Mouse (Mus musculus): ENCODE measurements around the gene Zfp3.
A peak's percentile ranks its signal among the peaks of the same experiment; 100 is the strongest.

The Zfp3 gene

GRCm38 (mm10) chr11:70763936-70764808, at the start of gene Zfp3:
TSS of gene Zfp3 (plus strand) at chr11:70764209.
- DNase-seq (ENCODE audit: low spot score): peak; percentile 88

DNA sequence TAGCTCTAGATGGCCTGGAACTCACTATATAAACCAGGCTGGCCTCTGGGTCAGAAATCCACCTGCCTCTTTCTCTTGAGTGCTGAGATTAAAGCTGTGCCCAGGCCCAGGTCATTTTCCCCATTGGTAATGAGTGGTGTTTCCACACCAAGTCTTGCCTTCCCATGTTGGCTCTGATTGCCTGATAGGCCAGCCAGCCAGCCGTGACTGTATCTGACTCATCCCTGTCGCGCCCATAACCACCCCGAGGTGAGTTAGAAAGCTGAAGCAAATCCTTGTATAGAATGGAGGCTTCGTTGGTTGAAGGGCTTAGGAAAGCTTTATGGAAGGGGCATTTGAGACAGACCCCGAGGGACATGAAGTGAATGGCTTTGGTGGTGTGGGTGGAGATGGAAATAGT, 48.2 kb upstream of the Zfp3 start:
- DNase-seq (ENCODE audit: low spot score): no peak

- DNase-seq (ENCODE audit: low spot score): no peak
Measured at GRCm38 (mm10) chr11:70718481-70718880, 45.5 kb upstream of the Zfp3 start.

DNA sequence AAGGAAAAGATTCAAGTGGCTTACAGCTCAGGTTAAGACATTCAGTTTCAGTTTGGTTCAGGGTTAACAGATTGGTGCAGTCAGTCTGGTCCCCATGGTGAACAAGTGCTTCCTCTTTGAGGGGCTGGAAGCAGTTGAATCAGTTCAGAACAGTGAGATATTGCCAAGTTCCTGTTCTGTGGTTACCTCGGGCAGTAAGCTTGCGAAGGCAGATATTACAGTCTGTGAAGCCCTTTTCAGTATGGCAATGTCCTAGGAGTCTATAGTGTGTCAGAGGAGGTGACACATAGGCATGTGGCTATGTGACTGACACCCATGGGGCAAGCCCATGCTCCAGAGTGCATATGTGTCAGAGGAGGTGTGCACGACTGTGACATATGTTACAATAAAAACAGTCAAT, 43.4 kb upstream of the Zfp3 start:
- DNase-seq (ENCODE audit: low spot score): no peak

DNA sequence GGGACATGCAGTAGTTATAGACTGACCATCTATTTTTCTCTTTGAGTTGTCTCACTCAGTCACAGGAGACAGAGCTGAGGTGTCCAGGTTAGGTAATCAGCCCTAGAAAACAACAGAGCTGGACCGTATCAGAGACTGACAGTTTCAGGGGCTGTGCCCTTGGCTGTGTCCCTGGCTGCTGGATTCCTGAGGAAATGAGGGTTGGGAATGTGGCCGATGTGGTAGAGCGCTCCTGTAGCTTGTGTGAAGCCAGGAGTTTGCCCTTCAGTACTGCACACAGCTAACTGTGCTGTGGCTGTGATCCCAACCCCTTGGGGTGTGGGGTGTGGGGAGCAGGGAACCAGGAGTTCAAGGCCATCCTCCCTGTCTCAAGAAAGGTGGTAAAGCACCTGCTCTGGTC, 42.9 kb upstream of the Zfp3 start:
- DNase-seq (ENCODE audit: low spot score): no peak

GRCm38 (mm10) chr11:70724706-70725105, 39.3 kb upstream of the Zfp3 start:
- DNase-seq (ENCODE audit: low spot score): no peak

DNA sequence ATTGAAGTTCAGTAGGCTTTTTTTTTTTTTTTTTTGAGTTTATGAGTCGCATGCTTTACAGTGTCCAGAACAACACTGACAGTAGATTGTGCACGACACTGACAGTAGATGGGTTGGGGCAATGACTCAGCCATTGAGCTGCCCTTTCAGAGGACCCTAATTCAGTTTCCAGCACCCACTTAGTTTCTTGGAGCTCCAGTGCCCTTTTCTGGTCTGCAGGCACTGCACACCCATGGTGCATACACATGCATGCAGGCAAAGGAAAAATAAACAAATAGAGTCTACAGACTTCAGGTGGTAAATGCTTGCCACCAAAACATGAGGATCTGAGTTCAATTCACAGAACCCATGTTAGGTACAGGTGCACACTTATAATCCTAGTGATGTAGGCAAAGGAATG, 37.4 kb upstream of the Zfp3 start:
- DNase-seq (ENCODE audit: low spot score): no peak

DNA sequence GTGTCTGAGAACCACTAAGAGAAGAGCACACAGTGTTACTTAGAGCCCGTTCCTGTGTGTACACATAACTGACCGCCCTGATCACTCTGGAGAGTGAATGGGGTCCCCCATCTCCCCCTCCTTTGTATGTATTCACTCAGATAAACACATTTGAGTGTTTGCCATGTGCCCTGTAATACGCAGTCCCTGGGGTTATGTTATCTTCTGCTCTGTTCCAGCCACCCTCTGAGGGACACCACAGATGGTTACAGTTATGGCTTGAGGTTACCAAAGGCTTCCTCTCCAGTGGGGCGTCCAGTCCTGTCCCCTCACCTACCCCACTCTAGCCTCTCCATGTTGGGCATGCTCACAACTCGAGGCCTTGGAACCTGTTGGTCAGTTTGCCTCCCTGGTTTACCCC, 36.6 kb upstream of the Zfp3 start:
- DNase-seq (ENCODE audit: low spot score): no peak

DNA sequence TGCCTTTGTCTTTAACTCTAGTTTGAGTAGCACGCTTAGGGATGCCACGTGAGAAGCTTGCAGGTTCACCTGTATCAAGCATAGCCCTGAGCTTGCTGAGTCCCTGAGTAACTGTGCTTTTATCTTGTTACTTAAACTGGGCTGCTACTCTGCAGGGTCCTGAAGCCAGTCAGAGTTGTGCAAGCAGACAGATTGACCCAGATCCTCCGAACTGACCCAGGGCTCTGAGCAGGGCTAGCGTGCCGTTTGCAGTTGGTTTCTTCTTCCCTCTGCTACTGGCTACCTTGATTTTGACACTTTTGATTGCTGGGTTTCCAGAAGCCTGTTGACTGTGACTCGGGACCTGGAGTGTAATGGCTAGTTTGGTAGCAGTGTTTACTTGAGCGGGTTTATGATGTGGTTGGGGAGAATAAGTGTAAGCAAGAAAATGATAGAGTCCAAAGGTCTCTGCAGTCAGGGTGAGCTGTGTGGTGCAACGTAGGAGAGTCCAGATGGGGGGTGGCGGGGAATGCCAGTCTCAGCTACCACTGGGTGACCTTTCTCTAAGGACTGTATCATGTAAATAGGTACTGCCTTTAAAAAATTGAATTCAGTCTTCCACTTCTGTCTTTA, 33.5 kb upstream of the Zfp3 start:
- DNase-seq (ENCODE audit: low spot score): no peak

- no peak for DNase-seq (ENCODE audit: low spot score)
Measured at GRCm38 (mm10) chr11:70731178-70731577, 32.8 kb upstream of the Zfp3 start.

DNA sequence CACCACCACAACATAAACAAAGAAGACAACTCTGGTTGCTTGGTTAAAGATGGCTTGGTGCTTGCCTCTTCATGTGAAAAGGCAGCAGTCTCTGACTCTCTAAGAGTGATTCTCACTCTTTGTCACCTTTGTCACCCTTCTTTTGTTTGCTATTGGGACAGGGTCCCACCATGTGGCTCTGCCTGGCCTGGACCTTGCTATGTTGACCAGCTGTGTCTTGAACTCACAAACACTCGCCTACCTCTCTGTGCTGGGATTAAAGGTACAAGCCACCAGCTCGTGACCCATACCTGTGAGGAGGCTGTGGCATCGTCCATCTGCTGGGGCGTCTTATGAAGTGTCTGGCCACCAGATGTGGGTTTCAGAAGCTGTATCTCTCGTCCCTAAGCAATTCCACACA, 30.8 kb upstream of the Zfp3 start:
- DNase-seq (ENCODE audit: low spot score): no peak

GRCm38 (mm10) chr11:70737749-70738148, 26.3 kb upstream of the Zfp3 start:
- no peak for DNase-seq (ENCODE audit: low spot score)

DNA sequence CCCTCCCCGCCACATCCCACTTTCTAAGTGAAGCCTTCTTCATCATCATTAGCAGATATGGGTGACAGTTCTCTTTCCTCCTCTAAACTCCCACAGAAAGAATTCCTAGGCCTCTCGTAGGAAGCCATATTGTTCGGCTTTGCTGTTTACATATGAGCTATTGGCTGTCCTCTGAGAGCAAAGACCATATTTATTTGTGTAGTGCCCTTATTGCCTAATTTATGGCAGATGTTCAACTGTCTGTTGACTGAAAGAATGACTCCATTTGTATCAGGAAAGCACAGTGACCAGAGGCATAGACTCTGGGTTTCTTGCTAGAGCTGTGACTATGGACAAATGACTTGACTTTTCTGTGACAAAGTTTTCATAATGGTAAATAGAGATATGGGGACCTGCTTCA, 22.4 kb upstream of the Zfp3 start:
- DNase-seq (ENCODE audit: low spot score): no peak

DNA sequence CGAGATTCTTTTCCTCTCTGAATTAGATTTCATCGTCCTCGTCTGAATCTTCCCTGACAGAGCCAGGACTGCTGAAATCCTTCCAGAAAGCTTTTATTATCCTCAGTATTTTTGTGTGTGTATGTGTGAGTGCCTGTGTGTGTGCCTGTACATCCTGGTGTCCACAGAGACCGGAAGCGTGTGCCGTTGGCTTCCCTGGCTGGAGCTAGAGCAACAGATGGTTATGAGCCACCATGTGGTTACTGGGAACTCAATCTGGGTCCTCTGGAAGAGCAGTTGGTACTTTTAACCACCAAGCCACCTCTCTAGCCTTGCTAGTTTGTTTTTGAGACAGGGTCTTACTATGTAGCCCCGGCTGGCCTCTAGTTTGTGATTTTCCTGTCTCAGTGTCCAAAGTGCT, 21.9 kb upstream of the Zfp3 start:
- no peak for DNase-seq (ENCODE audit: low spot score)

DNA sequence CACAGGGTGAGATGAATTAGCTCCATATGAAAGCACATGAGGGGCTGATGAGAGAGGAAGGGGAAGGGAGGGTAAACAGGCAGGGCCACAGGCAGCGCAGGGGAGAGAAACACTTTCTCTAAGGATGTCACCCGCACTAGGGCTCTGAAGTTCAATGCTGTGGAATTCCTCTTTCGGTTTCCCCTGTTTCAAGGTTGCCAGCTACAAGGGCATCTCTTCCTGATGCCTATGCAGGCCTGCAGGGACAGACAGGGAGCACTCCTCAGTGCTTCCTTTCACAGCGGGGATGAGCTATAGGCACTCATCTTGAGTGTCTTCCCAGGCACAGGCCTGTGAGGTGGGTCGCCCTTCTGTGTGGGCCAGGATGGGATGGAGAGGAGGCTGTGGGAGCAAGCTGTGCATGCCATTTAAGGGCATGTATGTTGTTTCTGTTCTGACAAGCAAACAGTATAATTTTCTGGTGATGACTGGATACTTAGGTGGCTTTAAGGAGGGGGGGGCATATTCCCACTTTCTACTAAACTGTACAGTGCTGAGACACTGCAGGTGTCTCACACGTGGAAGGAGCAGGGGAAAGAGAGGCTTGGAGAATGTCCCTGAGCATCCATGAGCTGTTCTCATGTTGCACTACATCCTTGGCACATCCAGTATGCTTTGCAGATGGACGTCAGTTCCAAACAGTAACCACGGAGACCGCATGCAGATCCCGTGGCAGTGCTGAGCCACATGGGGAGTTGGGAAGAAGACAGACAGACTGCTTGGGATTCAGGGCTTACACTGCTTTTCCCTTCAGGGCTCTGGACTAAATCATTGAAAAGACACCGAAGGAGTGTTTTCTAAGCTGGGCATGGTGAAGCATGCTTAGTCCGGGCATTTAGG, 21.2 kb upstream of the Zfp3 start:
- DNase-seq (ENCODE audit: low spot score): no peak

- no peak for DNase-seq (ENCODE audit: low spot score)
Measured at GRCm38 (mm10) chr11:70745636-70746035, 18.4 kb upstream of the Zfp3 start.

GRCm38 (mm10) chr11:70747876-70748545, 16.0 kb upstream of the Zfp3 start:
- no peak for DNase-seq (ENCODE audit: low spot score)

GRCm38 (mm10) chr11:70752337-70753017, 11.5 kb upstream of the Zfp3 start:
- no peak for DNase-seq (ENCODE audit: low spot score)

DNA sequence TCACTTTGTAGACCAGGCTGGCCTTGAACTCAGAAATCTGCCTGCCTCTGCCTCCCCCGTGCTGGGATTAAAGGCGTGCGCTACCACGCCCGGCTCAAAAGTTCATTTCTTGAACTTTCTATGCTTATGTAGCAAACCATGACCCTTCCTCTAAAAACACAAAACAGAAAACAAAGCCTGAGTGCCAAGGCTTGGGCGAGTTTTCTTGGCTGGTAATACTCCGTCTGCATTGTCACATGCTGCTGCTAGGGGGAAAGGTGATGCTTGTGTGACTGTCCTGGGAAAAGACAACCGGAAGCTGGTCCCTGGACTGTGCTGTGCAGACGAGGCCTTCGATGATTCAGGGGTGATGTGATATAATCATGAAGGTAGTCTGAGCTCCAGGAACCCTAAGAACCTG, 10.9 kb upstream of the Zfp3 start:
- no peak for DNase-seq (ENCODE audit: low spot score)

DNA sequence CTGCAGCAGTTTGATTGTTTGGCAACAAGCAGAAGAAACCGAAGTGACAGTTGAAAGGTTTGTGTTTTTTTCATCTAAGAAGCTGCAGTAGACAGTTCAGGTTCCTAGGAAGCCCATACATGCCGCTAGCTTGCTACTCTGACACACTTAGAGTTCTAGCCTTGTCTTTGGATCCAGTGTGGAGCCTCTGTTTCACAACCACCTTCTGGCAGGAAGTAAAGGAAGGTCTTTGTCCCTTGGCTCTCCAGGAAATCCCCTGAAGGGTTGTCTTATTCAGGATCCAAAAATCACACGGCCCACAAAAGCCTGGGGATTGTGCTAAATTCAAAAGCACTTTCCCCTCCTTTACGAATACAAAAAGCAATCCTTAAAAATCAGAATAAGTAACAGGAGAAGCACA, 9.5 kb upstream of the Zfp3 start:
- DNase-seq (ENCODE audit: low spot score): no peak

- no peak for DNase-seq (ENCODE audit: low spot score)
Measured at GRCm38 (mm10) chr11:70754958-70755357, 9.1 kb upstream of the Zfp3 start.

- DNase-seq (ENCODE audit: low spot score): peak; percentile 92
Measured at GRCm38 (mm10) chr11:70755645-70756044, 8.4 kb upstream of the Zfp3 start.

All from testis, postnatal 10 days (tissue).